Mouse (Mus musculus): ENCODE results near the gene Selp.

Selp gene

GRCm38 (mm10) chr1:164114947-164115493 is at the start of gene Selp:
TSS of gene Selp (plus strand) at chr1:164115264.
- no peak for DNase-seq (ENCODE audit: low read depth, low spot score)

GRCm38 (mm10) chr1:164069261-164069660 is 45.8 kb upstream of the Selp start:
- DNase-seq (ENCODE audit: low read depth, low spot score) = no peak

GRCm38 (mm10) chr1:164070461-164070860 is 44.6 kb upstream of the Selp start:
- DNase-seq (ENCODE audit: low read depth, low spot score) = no peak

- DNase-seq (ENCODE audit: low read depth, low spot score) = no peak
These were observed 44.0 kb upstream of the Selp start for GRCm38 (mm10) chr1:164071111-164071510.

GRCm38 (mm10) chr1:164072001-164072400 is 43.1 kb upstream of the Selp start:
- no peak for DNase-seq (ENCODE audit: low read depth, low spot score)

- no peak for DNase-seq (ENCODE audit: low read depth, low spot score)
These were observed 42.0 kb upstream of the Selp start for GRCm38 (mm10) chr1:164073091-164073490.

GRCm38 (mm10) chr1:164073803-164074202 is 41.3 kb upstream of the Selp start:
- DNase-seq (ENCODE audit: low read depth, low spot score) = no peak

GRCm38 (mm10) chr1:164074606-164075140 is 40.4 kb upstream of the Selp start:
- DNase-seq (ENCODE audit: low read depth, low spot score) = no peak

- DNase-seq (ENCODE audit: low read depth, low spot score) = no peak
These were observed 39.6 kb upstream of the Selp start for GRCm38 (mm10) chr1:164075416-164075815.

GRCm38 (mm10) chr1:164076441-164076840 is 38.6 kb upstream of the Selp start:
- DNase-seq (ENCODE audit: low read depth, low spot score) = no peak

- no peak for DNase-seq (ENCODE audit: low read depth, low spot score)
These were observed 38.0 kb upstream of the Selp start for GRCm38 (mm10) chr1:164077031-164077430.

- DNase-seq (ENCODE audit: low read depth, low spot score) = no peak
These were observed 36.7 kb upstream of the Selp start for GRCm38 (mm10) chr1:164078323-164078741.

- DNase-seq (ENCODE audit: low read depth, low spot score) = no peak
These were observed 36.0 kb upstream of the Selp start for GRCm38 (mm10) chr1:164079091-164079490.

- no peak for DNase-seq (ENCODE audit: low read depth, low spot score)
These were observed 32.0 kb upstream of the Selp start for GRCm38 (mm10) chr1:164083046-164083445.

GRCm38 (mm10) chr1:164086797-164087196 is 28.3 kb upstream of the Selp start:
- DNase-seq (ENCODE audit: low read depth, low spot score) = no peak

- no peak for DNase-seq (ENCODE audit: low read depth, low spot score)
These were observed 27.2 kb upstream of the Selp start for GRCm38 (mm10) chr1:164087872-164088271.

GRCm38 (mm10) chr1:164096780-164097179 is 18.3 kb upstream of the Selp start:
- no peak for DNase-seq (ENCODE audit: low read depth, low spot score)

- no peak for DNase-seq (ENCODE audit: low read depth, low spot score)
These were observed 17.2 kb upstream of the Selp start for GRCm38 (mm10) chr1:164097911-164098310.

- DNase-seq (ENCODE audit: low read depth, low spot score) = no peak
These were observed 16.7 kb upstream of the Selp start for GRCm38 (mm10) chr1:164098372-164098771.

GRCm38 (mm10) chr1:164109763-164110162 is 5.3 kb upstream of the Selp start:
- DNase-seq (ENCODE audit: low read depth, low spot score) = no peak

- DNase-seq (ENCODE audit: low read depth, low spot score) = no peak
These were observed 4.3 kb upstream of the Selp start for GRCm38 (mm10) chr1:164110591-164111329.

GRCm38 (mm10) chr1:164114280-164114679 is 784 bp upstream of the Selp start:
- DNase-seq (ENCODE audit: low read depth, low spot score) = no peak

- no peak for DNase-seq (ENCODE audit: low read depth, low spot score)
These were observed 583 bp downstream of the Selp start for GRCm38 (mm10) chr1:164115647-164116046.
